Mouse (Mus musculus): Measurements from ENCODE around the gene Tmem136. TPM values are rescaled to one million over a fixed set of nuclear protein-coding genes. Genes with fewer than 3 reads are reported as not detected.

Gene Tmem136
- polyA plus RNA-seq (2012; rRNA removed): 7.0 and 7.6 TPM in 2 replicates

DNA sequence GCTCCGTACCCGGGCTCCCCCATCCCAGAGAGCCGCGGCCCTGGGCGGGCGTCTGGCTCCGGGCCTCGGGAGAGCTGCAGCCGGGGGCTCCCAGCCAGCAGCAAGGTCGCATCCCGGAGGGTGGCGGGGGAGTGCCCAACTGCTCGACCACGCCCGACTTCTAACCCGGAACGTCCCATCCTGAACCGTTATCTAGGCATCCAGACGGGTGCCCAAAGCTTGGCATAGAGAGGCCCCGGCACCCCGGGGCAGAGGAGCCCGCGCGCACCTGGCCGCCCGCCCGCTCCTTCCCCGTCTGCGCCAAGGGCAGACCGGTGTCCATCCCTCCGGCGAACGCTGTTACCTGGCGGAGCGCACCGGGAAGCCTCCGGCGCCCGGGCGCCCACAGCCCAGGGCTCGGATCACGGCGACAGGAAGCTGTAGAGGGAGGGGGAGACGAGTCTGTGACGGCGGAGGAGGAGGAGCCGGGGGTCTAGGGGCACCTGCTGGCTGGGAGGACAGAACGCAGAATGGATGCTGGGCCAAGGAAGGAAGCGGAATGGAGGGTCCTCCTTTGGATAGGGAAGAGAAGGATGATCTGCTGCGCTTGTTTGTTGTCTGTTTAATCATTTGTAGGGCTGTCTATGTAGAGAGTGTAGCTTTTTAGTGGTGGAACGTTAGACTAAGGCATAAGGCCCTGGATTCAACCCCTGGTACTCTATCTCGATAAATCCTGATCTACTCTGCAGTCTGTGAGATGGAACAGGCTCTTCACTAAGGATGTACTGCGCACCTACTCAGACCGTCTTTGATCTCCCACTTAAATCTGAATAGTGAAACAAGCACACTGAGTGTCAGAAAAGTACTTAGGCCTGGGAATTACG, at the start of gene Tmem136:
TSS of gene Tmem136 (minus strand) at position 437 of the 863 bp plus-strand sequence.

DNA sequence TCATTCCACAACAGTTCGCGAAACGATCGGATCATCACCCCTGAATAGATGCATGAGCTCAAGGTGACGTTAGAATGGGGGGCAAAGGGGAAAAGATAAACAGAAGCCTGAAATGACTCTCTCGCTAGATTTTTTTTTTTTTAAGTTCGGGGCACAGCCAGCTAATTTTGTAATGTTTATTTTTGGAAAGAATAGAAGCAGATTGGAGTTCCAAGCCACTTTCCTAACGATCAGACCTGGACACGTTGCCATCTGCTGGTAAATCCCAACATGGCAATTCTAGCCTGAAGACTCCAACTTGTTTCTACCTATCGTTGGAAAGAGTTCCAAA, 9.2 kb downstream of the Tmem136 start, which contains the start of gene Arhgef12:
TSS of gene Arhgef12 (minus strand) at position 53 of the 331 bp plus-strand sequence.

Other genes starting within 250 kb of the Tmem136 start
- 1.2 and 1.3 TPM in 2 replicates for gene Grik4, start 172.1 kb downstream of the Tmem136 start, polyA plus RNA-seq (2012; rRNA removed)
- gene Arhgef12, start 9.3 kb downstream of the Tmem136 start, polyA plus RNA-seq (2012; rRNA removed): 26.1 and 27.4 TPM in 2 replicates
- 0.12 and 0.35 TPM in 2 replicates for gene Pou2f3, start 93.8 kb upstream of the Tmem136 start, polyA plus RNA-seq (2012; rRNA removed)
- 97.1 and 110 TPM in 2 replicates for gene Oaf, start 123.3 kb upstream of the Tmem136 start, polyA plus RNA-seq (2012; rRNA removed)
- gene Trim29, start 194.3 kb upstream of the Tmem136 start, polyA plus RNA-seq (2012; rRNA removed): 0.10 and 0.15 TPM in 2 replicates

Measured in ovary, adult 2 months (tissue).